Mouse (Mus musculus) c-Kit-positive CD71-positive TER-119-negative erythroid progenitor cells, embryonic 14.5 days (primary cell): ENCODE data around the gene Ccdc85a.
A peak's percentile ranks its signal among the peaks of the same experiment; 100 is the strongest.
"Not testable (repeated sequence)": the region's sequence is repeated elsewhere in the genome, so short reads cannot be mapped to it uniquely, and the experiment has no call there.

Experiments used
- DNase-seq: peaks from one replicate; pipeline ENCODE4 v3.0.0-alpha.2; 2013; ENCODE audit warnings: low read depth

The Ccdc85a gene

DNA sequence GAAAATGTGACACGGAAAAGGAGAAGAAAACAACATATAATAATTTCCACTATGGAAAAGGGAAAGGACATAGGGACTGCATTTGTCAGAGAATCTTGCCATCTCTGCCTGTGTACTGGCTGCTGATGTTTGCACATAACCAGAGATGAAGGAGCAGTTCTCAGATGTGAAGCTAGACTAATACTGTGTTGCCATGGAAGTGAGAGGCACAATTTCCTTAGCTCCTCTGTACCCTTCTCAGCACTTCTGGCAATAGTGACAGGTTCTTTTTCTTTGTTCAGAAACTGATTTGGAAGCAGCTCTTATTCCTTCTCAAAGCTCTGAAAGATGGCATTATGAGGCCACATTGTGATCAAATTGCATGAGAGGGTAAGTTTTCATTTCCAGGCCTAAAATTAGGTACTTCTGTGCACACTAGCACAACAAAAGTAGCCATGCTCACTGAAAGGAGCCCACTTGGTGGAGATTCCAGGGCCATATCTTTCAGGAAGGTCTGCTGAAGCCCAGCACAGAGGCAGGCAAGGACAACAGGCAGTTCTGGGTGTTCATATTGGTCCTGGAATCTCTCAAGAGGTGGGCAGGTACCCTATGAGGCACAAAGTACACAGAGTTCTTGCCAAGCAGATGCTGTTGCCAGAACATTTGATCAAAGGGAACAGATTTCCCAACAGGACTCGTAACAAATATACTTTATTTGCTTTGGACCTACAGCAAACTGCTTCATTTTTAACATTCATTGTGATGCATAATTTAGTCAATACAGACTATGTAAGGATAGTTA, 161.5 kb downstream of the Ccdc85a start:
- DNase-seq: no peak

- no peak for DNase-seq
Observed at GRCm38 (mm10) chr11:28415841-28416240, 168.3 kb downstream of the Ccdc85a start.

GRCm38 (mm10) chr11:28409880-28410279, 174.2 kb downstream of the Ccdc85a start:
- DNase-seq: not testable (repeated sequence)

GRCm38 (mm10) chr11:28397166-28397565, 187.0 kb downstream of the Ccdc85a start:
- no peak for DNase-seq

GRCm38 (mm10) chr11:28375891-28376290, 208.2 kb downstream of the Ccdc85a start:
- no peak for DNase-seq

DNA sequence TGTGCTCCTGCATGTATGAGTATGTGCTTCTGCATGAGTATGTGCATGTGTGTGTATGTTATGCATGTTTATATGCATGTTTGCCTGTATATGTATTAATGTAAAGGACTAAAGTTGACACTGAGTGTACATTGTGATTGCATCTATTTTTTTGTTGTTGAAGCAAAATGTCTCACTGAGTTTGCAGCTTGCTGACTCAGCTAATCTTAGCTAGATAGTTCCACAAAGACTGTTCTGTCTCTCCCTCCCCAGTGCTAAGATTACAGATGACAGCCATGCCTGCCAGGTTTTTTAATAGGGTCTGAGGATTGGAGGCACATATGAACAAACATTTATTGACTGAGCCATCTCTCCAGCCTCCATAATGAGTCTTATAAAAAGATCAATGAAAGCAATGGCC, 209.5 kb downstream of the Ccdc85a start:
- DNase-seq: no peak

- not testable (repeated sequence) for DNase-seq
Observed at GRCm38 (mm10) chr11:28371381-28371780, 212.7 kb downstream of the Ccdc85a start.

GRCm38 (mm10) chr11:28365929-28366244, 218.2 kb downstream of the Ccdc85a start:
- DNase-seq: no peak

GRCm38 (mm10) chr11:28365209-28365928, 218.8 kb downstream of the Ccdc85a start:
- DNase-seq: peak; percentile 1

- DNase-seq: no peak
Observed at GRCm38 (mm10) chr11:28343465-28343864, 240.7 kb downstream of the Ccdc85a start.

GRCm38 (mm10) chr11:28341887-28342286, 242.2 kb downstream of the Ccdc85a start:
- no peak for DNase-seq

DNA sequence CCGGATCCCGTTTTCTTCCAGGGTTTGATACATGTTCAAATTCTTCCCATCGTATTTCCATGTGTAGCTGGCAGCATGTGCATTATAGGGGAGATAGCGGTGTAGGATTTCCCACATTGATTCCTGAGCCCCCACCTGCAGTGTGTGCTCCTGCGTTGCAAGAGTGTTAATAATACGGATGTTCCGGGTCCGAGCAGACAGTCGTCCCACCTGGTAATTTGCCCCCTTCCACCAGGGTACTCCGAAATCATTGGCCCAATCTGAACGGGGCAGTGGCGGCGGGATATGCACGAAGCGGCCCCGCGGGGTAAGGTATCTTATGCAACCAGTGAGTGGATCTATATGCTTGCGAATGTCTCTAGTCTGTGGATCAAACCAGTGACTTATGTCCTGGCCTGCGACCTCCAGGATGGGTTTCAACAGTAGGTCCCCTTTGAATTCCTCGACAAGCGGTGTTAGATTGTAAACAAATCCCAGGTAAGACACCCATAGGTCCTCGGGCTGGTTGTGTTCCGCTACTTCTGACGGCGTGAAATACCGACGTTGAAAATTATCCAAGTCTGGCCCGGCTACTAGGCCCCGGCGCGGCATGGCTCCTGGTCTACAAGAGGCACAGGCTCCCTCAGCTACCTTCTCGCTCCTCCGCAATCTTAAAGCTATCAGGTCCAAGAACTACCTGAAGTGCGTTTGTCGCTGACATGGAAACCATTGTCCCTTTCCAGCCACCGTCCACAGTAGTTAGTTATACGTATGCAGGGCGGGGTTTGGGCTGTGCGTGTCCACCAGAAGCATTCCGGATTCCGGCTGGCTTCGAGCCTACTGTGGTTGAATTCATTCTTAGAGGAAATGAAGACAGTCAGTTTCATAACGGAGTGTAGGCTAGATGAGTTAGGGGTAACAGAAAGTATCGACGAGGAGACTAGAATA, 244.6 kb downstream of the Ccdc85a start, which contains the start of gene Gm6685:
Gene Gm6685 (minus strand): TSS at position 644 of the 927 bp plus-strand sequence.
- not testable (repeated sequence) for DNase-seq
